Mouse (Mus musculus) hindbrain, embryonic 12.5 days (tissue): Measurements from ENCODE around the gene Rpl7a. TPM values are rescaled to one million over a fixed set of nuclear protein-coding genes. Genes with fewer than 3 reads are reported as not detected.

Source experiments
- ATAC-seq: fragments of 200-750 bp; cut with Nextera tagmentation; 2 replicates; pipeline ENCODE4 v1.8.0; 2017; ENCODE audit warnings: moderate TSS enrichment; ENCODE audit not compliant: low FRiP score
- H3K27ac ChIP-seq: fragments of 300-500 bp; sonication (generic); 2 replicates; pipeline ENCODE4 v1.5.1; 2016; ENCODE audit warnings: mild to moderate bottlenecking
- H3K27me3 ChIP-seq: fragments of 300-500 bp; sonication (generic); 2 replicates; pipeline ENCODE4 v1.6.1; 2016; ENCODE audit warnings: mild to moderate bottlenecking
- H3K36me3 ChIP-seq: fragments of 300-500 bp; sonication (generic); 2 replicates; pipeline ENCODE4 v1.6.1; 2016; ENCODE audit warnings: mild to moderate bottlenecking
- H3K4me1 ChIP-seq: fragments of 300-500 bp; sonication (generic); 2 replicates; pipeline ENCODE4 v1.6.1; 2016
- H3K4me2 ChIP-seq: fragments of 300-500 bp; sonication (generic); replicated peaks from 2 replicates; pipeline ENCODE4 v1.6.1; 2016; ENCODE audit warnings: mild to moderate bottlenecking
- H3K4me3 ChIP-seq: fragments of 300-500 bp; sonication (generic); 2 replicates; pipeline ENCODE4 v1.5.1; 2016; ENCODE audit warnings: mild to moderate bottlenecking
- H3K9ac ChIP-seq: fragments of 300-500 bp; sonication (generic); 2 replicates; pipeline ENCODE4 v1.6.1; 2016; ENCODE audit warnings: mild to moderate bottlenecking, moderate library complexity
- H3K9me3 ChIP-seq: fragments of 300-500 bp; sonication (generic); replicated peaks from 2 replicates; pipeline ENCODE4 v1.6.1; 2016; ENCODE audit warnings: mild to moderate bottlenecking
- WGBS: fragments of 180-500 bp; shearing (Covaris S2); methylation state at CpG from one replicate; pipeline ENCODE4 v1.1.7; 2016; 5-methylcytosine and 5-hydroxymethylcytosine counted together
- polyA plus RNA-seq: library from polyadenylated mRNA; unstranded; fragments of >200 nt; fragmentation: Nextera tagmentation; extraction: Ambion mirVana; gene quantifications from 2 replicates; pipeline ENCODE4 v1.2.1, GENCODE M21; 2016

Rpl7a gene
- polyA plus RNA-seq, 1 experiment from 2014 or later = 470 TPM

DNA sequence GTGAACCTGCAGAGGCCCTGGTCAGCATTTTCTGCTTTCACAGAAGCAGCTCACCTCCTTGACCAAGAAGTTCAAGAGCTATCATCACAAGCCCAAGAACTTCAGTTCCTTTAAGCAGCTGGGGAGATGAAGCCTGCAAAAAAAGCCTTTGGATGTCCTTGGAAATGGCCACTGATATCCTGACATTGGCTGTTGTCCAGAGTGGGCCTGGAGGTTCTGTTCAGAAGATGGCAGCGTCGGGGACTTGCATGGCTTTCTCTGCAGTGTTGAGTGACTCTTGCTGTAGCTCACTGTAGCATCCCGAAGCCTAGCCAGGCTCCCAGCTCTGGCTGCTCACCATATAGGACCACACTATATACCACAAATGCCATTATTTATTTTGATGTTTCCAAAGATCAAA lies 9.1 kb downstream of the Rpl7a start:
- no peak for ATAC-seq
- no peak overlapping the region for H3K9ac ChIP-seq
- no peak overlapping the region for H3K4me2 ChIP-seq
- H3K27me3 ChIP-seq = no peaks in the 10 kb centered on the region
- H3K4me3 ChIP-seq = no peak overlapping the region
- H3K27ac ChIP-seq = no peak overlapping the region
- H3K9me3 ChIP-seq = no peaks in the 10 kb centered on the region
- WGBS = 91% methylated on average over 3 of the region's 3 CpGs
- H3K36me3 ChIP-seq = peaks cover 74% of the 10 kb centered on the region
- peaks cover 31% of the 10 kb centered on the region for H3K4me1 ChIP-seq

GRCm38 (mm10) chr2:26920190-26920855 lies 9.8 kb downstream of the Rpl7a start:
- peaks cover 25% of the 10 kb centered on the region for H3K4me1 ChIP-seq
- no peak for ATAC-seq
- H3K9me3 ChIP-seq = no peaks in the 10 kb centered on the region
- H3K27ac ChIP-seq = no peak overlapping the region
- peaks cover 80% of the 10 kb centered on the region for H3K36me3 ChIP-seq
- H3K27me3 ChIP-seq = no peaks in the 10 kb centered on the region
- no peak overlapping the region for H3K4me2 ChIP-seq
- no peak overlapping the region for H3K9ac ChIP-seq
- WGBS = 92% methylated on average over 6 of the region's 6 CpGs
- H3K4me3 ChIP-seq = no peak overlapping the region

DNA sequence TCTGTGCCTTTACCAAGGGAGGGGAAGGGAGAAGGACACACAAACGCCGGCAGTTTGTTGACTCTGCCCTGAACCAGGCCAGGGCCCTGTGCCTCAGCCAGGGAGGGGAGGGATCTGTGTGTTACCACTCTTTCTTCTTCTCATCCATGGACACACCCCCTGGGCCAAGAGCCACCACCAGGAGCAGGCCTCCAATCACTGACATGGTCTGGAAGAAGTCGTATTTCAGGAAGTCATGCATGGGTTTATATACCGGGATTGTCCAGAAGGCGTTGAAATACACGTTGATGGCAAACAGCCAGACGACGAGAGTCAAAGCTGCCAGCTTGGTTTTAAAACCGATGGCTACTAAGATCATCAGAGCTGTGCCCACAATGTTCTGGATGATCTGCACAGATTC lies 11.2 kb downstream of the Rpl7a start:
- Histone ChIP-seq H3K27ac (no peak overlapping the region), H3K4me3 (no peak overlapping the region), H3K9me3 (no peaks in the 10 kb centered on the region), H3K36me3 (peaks cover 94% of the 10 kb centered on the region), H3K9ac (no peak overlapping the region), H3K4me2 (no peak overlapping the region), H3K4me1 (peaks cover 17% of the 10 kb centered on the region), H3K27me3 (no peaks in the 10 kb centered on the region)
- 88% methylated on average over 9 of the region's 9 CpGs for WGBS
- no peak for ATAC-seq

DNA sequence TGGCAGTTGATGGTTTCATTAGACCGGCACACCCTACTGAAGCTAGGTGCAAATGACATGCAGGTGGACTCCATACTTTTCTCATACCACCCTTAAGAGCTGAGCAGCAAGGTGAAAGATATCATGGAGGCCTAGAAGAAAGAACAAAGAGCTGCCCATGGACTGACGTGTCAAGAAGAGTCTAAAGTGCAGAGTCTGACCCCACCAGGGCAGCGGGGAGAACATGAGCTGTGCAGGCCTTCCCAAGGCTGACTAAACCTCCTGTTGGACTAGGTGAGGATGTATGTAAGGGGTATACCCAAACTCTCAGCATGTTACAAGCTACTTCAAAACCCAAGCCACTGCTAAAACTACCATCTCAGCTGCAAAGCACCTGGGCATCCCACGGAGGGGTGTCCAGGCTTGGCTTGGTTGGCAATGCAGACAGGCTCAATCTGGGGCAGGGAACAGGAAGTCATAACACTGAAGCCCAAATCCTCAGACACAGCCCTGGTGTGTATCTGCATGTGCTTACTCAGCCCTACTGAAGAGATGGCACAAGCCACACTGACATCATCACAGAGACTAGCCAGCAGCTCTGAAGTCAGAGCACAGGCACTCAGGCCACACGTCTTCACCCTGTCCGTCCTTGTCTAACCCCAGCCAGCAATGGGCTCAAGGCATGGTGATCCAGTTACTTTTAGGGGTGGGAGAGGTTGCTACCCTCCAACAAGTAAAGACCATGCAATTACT lies 17.3 kb downstream of the Rpl7a start:
- H3K4me3 ChIP-seq = no peak overlapping the region
- peaks cover 21% of the 10 kb centered on the region for H3K4me1 ChIP-seq
- H3K9me3 ChIP-seq = no peaks in the 10 kb centered on the region
- H3K4me2 ChIP-seq = no peak overlapping the region
- no peaks in the 10 kb centered on the region for H3K27me3 ChIP-seq
- ATAC-seq = no peak
- H3K36me3 ChIP-seq = peaks cover 75% of the 10 kb centered on the region
- 90% methylated on average over 6 of the region's 6 CpGs for WGBS
- H3K9ac ChIP-seq = no peak overlapping the region
- no peak overlapping the region for H3K27ac ChIP-seq

DNA sequence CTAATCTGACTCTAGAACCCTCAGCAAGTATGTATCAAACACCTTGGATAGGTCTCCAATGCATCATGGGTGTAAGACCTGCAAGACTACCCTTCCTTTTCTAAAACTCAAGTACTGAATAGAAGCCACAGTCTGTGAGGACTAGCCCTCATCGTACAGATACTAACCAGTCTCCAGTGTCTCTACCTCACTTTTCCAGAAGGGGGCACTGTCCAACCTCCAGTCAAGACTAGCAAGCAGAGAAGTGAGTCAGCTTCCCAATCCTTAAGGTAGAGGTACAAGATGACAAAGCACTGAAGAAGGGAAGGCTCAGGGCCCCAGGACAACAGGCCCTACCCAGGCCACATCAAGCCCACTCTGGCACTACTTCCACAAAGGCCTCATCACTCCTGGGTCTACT lies 19.8 kb downstream of the Rpl7a start:
- H3K36me3 ChIP-seq = peaks cover 51% of the 10 kb centered on the region
- ATAC-seq = no peak

DNA sequence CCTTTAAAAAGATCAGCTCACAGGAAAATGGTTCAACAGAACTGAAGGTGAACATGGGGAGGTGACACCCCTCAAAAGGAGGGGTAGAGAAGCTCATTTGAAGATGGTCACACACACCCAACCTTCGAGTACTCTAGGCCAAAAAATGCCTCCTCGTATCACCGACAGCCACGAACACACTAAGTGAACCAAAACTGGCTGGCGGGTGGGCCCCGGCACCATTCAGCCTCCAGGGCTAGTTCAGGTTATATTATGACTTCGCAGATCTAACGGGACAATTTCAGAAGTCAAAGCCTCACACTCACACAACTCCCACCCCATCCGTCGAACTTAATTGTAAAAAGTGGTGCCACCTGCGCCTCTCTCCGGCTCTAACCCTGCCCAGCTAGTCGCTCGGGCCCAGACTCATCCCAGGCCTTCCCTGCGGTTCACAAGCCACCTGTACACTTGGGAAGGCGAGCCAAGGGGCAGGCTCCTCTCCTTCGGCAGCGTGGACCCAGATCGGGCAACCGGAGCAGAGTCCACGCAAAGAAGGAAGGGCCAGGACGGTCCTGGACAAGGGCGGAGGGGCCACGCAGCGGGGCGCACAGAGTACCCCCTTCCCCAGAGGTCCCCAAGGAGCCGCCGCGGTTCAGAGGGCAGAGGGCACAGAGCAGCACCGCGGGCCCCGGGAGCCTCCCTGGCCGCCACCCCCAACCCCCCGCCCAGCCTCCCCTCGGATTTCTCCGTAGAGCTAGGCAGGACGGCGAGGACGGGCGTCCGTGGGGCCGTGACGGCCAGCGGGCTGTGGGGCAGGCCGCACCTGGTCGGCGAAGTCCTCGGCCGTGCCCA lies 22.1 kb downstream of the Rpl7a start:
- peaks cover 21% of the 10 kb centered on the region for H3K4me1 ChIP-seq
- H3K9ac ChIP-seq = peak overlapping the region; percentile 98
- H3K4me3 ChIP-seq = peak overlapping the region; percentile 70
- H3K27ac ChIP-seq = peak overlapping the region; percentile 76
- ATAC-seq = no peak
- H3K27me3 ChIP-seq = no peaks in the 10 kb centered on the region
- WGBS = 2% methylated on average over 49 of the region's 49 CpGs
- peak overlapping the region; percentile 77 for H3K4me2 ChIP-seq
- H3K36me3 ChIP-seq = peaks cover 29% of the 10 kb centered on the region
- H3K9me3 ChIP-seq = no peaks in the 10 kb centered on the region

More for the DNA sequence above, 19.8 kb downstream of the Rpl7a start:
- Histone ChIP-seq H3K27me3 (no peaks in the 10 kb centered on the region), H3K9ac (no peak overlapping the region), H3K4me2 (no peak overlapping the region), H3K4me3 (no peak overlapping the region), H3K4me1 (peaks cover 21% of the 10 kb centered on the region), H3K27ac (no peak overlapping the region), H3K9me3 (no peaks in the 10 kb centered on the region)
- 34% methylated on average over 1 of the region's 1 CpGs for WGBS

DNA sequence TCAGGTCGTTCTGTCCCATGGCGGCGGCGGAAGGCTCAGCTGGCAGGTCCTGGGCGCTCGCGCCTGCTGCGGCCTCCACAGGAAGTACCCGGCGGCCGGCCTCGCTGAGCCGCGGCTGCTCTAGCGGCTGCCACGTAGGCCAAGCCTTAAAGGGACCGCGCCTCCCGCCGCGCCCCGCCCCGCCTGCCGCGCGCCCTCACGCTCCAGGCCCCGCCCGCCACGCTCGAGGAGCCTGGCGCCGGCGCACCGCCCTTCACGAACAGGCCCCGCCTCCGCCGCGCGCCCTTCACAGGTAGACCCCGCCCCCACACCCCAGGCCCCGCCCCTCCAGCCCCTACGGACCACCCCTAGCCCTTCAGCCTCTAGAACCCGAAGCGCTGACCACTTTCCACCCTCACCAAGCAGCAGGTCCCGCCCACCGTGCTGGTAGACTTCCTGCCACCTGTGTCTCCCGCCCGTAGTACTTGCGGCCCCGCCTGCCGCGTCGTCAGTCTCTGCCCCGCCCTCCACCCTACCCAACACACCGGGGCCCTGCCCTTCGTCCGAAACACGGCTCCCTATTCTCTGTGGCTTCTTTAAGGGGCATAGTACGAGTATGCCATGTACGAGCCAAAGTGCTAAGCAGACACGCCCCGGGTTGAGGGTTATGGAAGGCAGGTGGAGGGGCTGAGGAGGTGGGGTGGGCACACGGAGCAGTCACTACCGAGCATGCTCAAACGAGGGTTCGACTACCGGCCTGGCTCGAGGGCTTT lies 22.9 kb downstream of the Rpl7a start, which contains the start of the genes Surf4 and Stkld1:
Gene Surf4 (minus strand): TSS at position 625 of the 752 bp plus-strand sequence.
Gene Stkld1 (plus strand): TSS at position 744 of the 752 bp plus-strand sequence.
- H3K27me3 ChIP-seq = no peaks in the 10 kb centered on the region
- peaks cover 21% of the 10 kb centered on the region for H3K4me1 ChIP-seq
- peak within 1 kb of the TSS; percentile 98 for H3K9ac ChIP-seq
- peak; percentile 95 for ATAC-seq
- H3K27ac ChIP-seq = peak within 1 kb of the TSS; percentile 76
- H3K4me3 ChIP-seq = peak within 1 kb of the TSS; percentile 70
- peak within 1 kb of the TSS; percentile 77 for H3K4me2 ChIP-seq
- H3K36me3 ChIP-seq = peaks cover 23% of the 10 kb centered on the region
- WGBS = 1% methylated on average over 46 of the region's 70 CpGs
- H3K9me3 ChIP-seq = no peaks in the 10 kb centered on the region

DNA sequence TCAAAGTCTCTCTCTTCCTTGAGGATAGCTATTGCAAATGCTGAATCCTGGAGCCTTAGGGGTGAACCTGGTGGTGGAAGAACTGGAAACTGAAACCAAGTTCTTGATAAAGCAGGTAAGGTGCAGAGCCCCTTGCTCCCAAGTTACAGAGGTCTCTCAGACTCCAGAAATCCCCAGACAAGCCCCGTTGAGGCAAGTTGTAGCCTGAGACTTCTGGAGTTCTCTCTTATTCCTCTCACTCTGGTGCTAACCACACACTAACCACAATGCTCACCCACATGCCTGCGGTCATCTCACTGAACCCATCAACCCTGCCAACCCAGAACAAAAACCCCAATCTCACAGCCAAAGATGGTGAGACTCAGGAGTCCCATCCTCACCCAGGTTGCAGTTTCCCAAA lies 24.7 kb downstream of the Rpl7a start:
- WGBS = 100% methylated on average over 2 of the region's 2 CpGs
- no peak for ATAC-seq

DNA sequence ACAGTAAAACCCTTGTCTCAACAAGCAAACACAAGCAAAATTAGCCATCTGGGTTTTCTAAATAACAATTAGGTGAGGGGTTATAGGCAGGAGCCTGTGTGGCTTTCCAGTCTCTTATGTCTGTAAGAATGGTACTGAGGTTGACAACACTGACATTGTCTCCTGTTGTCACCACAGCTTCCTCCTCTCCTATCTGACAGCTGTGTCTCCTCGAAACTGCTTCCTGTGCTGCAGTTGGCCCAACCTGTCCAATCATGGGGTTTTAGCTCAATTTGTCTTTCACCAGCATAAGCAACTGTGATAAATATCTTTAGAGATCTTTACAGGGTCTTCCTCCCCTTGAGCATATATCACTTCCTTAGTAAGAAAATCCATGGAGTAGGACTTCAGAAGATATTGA lies 25.9 kb downstream of the Rpl7a start:
- Histone ChIP-seq H3K9me3 (no peaks in the 10 kb centered on the region), H3K4me2 (no peak overlapping the region), H3K36me3 (no peaks in the 10 kb centered on the region), H3K4me1 (peaks cover 11% of the 10 kb centered on the region), H3K4me3 (no peak overlapping the region), H3K27ac (no peak overlapping the region), H3K9ac (no peak overlapping the region), H3K27me3 (no peaks in the 10 kb centered on the region)
- ATAC-seq = no peak
- 83% methylated on average over 1 of the region's 1 CpGs for WGBS

More for the DNA sequence above, 24.7 kb downstream of the Rpl7a start:
- H3K4me1 ChIP-seq = peaks cover 21% of the 10 kb centered on the region
- no peak overlapping the region for H3K9ac ChIP-seq
- H3K4me3 ChIP-seq = no peak overlapping the region
- no peaks in the 10 kb centered on the region for H3K27me3 ChIP-seq
- no peak overlapping the region for H3K27ac ChIP-seq
- no peak overlapping the region for H3K4me2 ChIP-seq
- peaks cover 7% of the 10 kb centered on the region for H3K36me3 ChIP-seq
- H3K9me3 ChIP-seq = no peaks in the 10 kb centered on the region

GRCm38 (mm10) chr2:26941539-26941938 lies 31.0 kb downstream of the Rpl7a start:
- ATAC-seq = no peak
- H3K4me1 ChIP-seq = no peaks in the 10 kb centered on the region
- H3K4me2 ChIP-seq = no peak overlapping the region
- H3K9ac ChIP-seq = no peak overlapping the region
- WGBS = 46% methylated on average over 5 of the region's 5 CpGs
- H3K27ac ChIP-seq = no peak overlapping the region
- no peak overlapping the region for H3K4me3 ChIP-seq
- no peaks in the 10 kb centered on the region for H3K27me3 ChIP-seq
- H3K9me3 ChIP-seq = no peaks in the 10 kb centered on the region
- H3K36me3 ChIP-seq = no peaks in the 10 kb centered on the region

GRCm38 (mm10) chr2:26943253-26943652 lies 32.7 kb downstream of the Rpl7a start:
- Histone ChIP-seq H3K4me2 (no peak overlapping the region), H3K9me3 (no peaks in the 10 kb centered on the region), H3K4me1 (no peaks in the 10 kb centered on the region), H3K9ac (no peak overlapping the region), H3K36me3 (0 out of 2 replicates have a peak, but pooled peaks cover 6% of the 10 kb centered on the region), H3K27ac (no peak overlapping the region), H3K27me3 (no peaks in the 10 kb centered on the region), H3K4me3 (no peak overlapping the region)
- 82% methylated on average over 3 of the region's 3 CpGs for WGBS
- no peak for ATAC-seq
